Mouse (Mus musculus) bone marrow, adult 2 months (tissue): ENCODE data around the gene Kremen2.
A peak's percentile ranks its signal among the peaks of the same experiment; 100 is the strongest.

Experiments
- CTCF ChIP-seq: fragments of 200-500 bp; IDR thresholded peaks from 2 replicates; pipeline ENCODE4 v1.5.1; 2011; ENCODE audit warnings: low read length, control low read depth; ENCODE audit not compliant: control insufficient read depth, insufficient read depth
- POLR2A ChIP-seq: fragments of 200-500 bp; IDR thresholded peaks from 2 replicates; pipeline ENCODE4 v1.6.1; 2011; ENCODE audit warnings: low read depth, mild to moderate bottlenecking, control low read depth, low read length, borderline replicate concordance; ENCODE audit not compliant: control insufficient read depth

- peak; percentile 86; the same call in 1 of the 2 replicates for TF ChIP-seq POLR2A
- no peak for TF ChIP-seq CTCF
These were observed 44.8 kb upstream of the Kremen2 start, which contains the start of gene Srrm2 for GRCm38 (mm10) chr17:23790269-23791078.
